Mouse (Mus musculus): Measurements from ENCODE around the gene C130060K24Rik.

DNA sequence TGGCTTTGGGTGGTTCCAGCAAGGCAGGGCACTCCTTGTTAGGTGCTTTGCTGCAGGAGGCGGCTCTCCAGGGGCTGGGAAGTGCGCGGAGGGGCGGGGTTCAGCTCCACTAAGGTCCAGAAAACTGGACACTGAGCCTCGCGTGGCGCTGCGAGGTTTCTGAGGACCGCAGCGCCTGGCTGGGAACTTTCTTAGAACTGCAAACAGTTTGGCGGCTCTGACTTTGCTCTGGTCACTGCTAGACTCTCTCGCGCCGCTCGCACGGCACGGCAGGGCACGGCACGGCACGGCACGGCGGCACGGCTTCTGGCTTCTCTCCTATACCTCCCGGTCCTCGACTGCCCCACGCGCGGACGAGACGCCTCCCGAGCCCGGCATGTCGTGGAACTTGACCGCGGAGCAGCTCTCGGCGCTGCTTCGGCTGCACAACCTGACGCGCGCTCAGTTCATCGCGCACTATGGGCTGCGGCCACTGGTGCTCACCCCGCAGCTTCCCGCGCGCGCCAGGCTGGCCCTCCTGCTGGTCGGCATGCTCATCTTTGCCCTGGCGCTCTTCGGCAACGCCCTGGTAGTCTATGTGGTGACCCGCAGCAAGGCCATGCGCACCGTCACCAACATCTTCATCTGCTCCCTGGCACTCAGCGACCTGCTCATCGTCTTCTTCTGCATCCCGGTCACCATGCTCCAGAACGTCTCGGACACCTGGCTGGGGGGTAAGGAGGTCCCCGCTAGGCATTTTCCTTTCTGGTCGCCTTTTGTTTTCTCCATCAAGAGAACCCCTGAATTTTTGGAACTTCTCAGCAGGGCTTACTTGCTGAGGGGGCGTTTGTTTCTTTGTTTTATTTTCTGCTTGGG is at the start of gene C130060K24Rik:
- TF ChIP-seq CTCF (conservative IDR thresholded peaks at IDR 0.05; ENCODE audit: low read length) (no peak), NANOG (IDR thresholded peaks at IDR 0.05; ENCODE audit: borderline replicate concordance, low read length) (no peak)

Measured in E14TG2a.4 (cell line).